Mouse (Mus musculus) forebrain, embryonic 16.5 days (tissue): ENCODE results near the gene Kcnb1. TPM values are rescaled to one million over a fixed set of nuclear protein-coding genes. Genes with fewer than 3 reads are reported as not detected.
"Not testable (repeated sequence)": the region's sequence is repeated elsewhere in the genome, so short reads cannot be mapped to it uniquely, and the experiment has no call there.

ENCODE experiments used
- ATAC-seq: fragments of 200-750 bp; cut with Nextera tagmentation; 2 replicates; pipeline ENCODE4 v1.8.0; 2017; ENCODE audit warnings: mild to moderate bottlenecking, moderate library complexity
- H3K27ac ChIP-seq: fragments of 300-500 bp; sonication (generic); 2 replicates; pipeline ENCODE4 v1.5.1; 2014; ENCODE audit warnings: low read length, control low read depth
- H3K27me3 ChIP-seq: fragments of 300-500 bp; sonication (generic); replicated peaks from 2 replicates; pipeline ENCODE4 v1.6.1; 2014; ENCODE audit warnings: low read length; ENCODE audit not compliant: control insufficient read depth, insufficient read depth
- H3K36me3 ChIP-seq: fragments of 300-500 bp; sonication (generic); 2 replicates; pipeline ENCODE4 v1.6.1; 2014; ENCODE audit not compliant: control insufficient read depth, insufficient read depth
- H3K4me1 ChIP-seq: fragments of 300-500 bp; sonication (generic); replicated peaks from 2 replicates; pipeline ENCODE4 v1.6.1; 2014; ENCODE audit warnings: low read length; ENCODE audit not compliant: control insufficient read depth, insufficient read depth
- H3K4me2 ChIP-seq: fragments of 300-500 bp; sonication (generic); 2 replicates; pipeline ENCODE4 v1.6.1; 2014; ENCODE audit warnings: mild to moderate bottlenecking, low read length, control low read depth
- H3K4me3 ChIP-seq: fragments of 300-500 bp; sonication (generic); replicated peaks from 2 replicates; pipeline ENCODE4 v1.5.1; 2014; ENCODE audit warnings: mild to moderate bottlenecking, low read length, control low read depth
- H3K9ac ChIP-seq: fragments of 300-500 bp; sonication (generic); replicated peaks from 2 replicates; pipeline ENCODE4 v1.6.1; 2014; ENCODE audit warnings: low read depth, low read length, control low read depth
- H3K9me3 ChIP-seq: fragments of 300-500 bp; sonication (generic); 2 replicates; pipeline ENCODE4 v1.6.1; 2016; ENCODE audit warnings: low read length; ENCODE audit not compliant: control insufficient read depth
- WGBS: fragments of 180-500 bp; shearing (Covaris S2); extraction: QIAGEN DNeasy Blood & Tissue Kit; methylation state at CpG from one replicate; pipeline ENCODE4 v1.1.7; 2014; 5-methylcytosine and 5-hydroxymethylcytosine counted together
- polyA plus RNA-seq: library from polyadenylated mRNA; unstranded; fragments of >200 nt; fragmentation: Nextera tagmentation; extraction: Ambion mirVana; gene quantifications from 2 replicates; pipeline ENCODE4 v1.2.1, GENCODE M21; 2015

Gene Kcnb1
- polyA plus RNA-seq, 1 experiment from 2014 or later = 3.2 TPM

DNA sequence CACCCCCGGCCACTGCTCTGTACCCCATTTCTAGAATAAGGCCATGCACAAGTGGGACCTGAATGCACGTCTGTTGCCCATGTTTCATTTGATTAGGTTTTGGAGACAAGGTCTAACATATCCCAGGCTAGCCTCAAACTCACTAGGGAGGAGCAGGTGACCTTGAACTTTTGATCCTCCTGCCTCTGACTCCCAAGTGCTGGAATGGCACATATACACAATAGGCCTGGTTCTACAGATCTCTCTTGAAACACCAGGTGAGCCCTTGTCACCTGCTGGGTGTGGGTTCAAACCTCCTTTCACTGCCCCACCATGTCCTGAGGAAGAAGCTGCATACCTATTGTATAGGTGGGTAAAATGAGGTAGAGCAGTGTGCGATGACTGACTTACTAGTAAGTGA lies 22.1 kb upstream of the Kcnb1 start:
- ATAC-seq = no peak
- H3K4me2 ChIP-seq = no peak overlapping the region
- H3K9ac ChIP-seq = no peak overlapping the region
- H3K4me3 ChIP-seq = no peak overlapping the region
- WGBS = 92% methylated on average over 3 of the region's 3 CpGs
- no peak overlapping the region for H3K27ac ChIP-seq
- no peaks in the 10 kb centered on the region for H3K9me3 ChIP-seq
- H3K4me1 ChIP-seq = no peaks in the 10 kb centered on the region
- H3K36me3 ChIP-seq = no peaks in the 10 kb centered on the region
- H3K27me3 ChIP-seq = no peaks in the 10 kb centered on the region

DNA sequence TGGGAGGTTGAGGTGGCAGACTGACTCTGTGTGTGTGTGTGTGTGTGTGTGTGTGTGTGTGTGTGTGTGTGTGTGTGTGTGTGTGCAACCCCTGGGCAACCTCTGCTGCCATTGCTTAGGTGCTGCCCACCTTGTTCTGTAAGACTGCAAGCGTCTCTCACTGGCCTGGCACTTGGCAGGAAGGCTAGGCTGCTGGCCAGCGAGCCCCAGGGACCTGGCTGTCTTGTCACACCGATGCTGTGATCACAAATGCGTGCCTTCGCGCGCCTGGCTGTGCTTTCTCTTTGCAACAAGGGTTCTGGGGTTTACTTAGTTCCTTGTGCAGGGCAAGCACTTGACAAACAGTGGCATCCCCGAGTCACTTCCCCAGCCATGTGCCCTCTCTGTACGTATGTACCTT lies 19.9 kb upstream of the Kcnb1 start:
- Histone ChIP-seq H3K4me1 (no peaks in the 10 kb centered on the region), H3K27ac (no peak overlapping the region), H3K4me3 (no peak overlapping the region), H3K4me2 (no peak overlapping the region), H3K9ac (no peak overlapping the region), H3K36me3 (no peaks in the 10 kb centered on the region), H3K27me3 (no peaks in the 10 kb centered on the region), H3K9me3 (no peaks in the 10 kb centered on the region)
- WGBS = 72% methylated on average over 9 of the region's 9 CpGs
- no peak for ATAC-seq

DNA sequence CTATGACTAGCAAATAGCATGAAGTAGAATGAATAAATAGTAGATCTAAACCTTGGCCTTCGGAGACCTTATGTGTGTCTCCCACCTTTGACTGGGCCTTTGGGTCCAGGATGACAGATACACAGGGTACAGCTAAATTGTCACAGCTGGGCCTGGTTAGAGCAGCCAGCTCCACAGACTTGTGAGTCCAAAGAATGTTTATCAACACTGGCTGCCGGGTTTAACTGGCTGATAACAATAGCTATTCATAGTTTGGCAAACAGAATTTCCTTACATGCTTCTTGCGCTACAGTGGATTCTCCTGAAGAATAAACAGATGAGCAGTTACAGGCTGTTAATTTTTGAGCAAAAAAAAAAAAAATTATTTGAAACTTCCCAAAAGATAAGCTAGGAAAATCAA lies 19.0 kb upstream of the Kcnb1 start:
- no peaks in the 10 kb centered on the region for H3K4me1 ChIP-seq
- H3K4me2 ChIP-seq = no peak overlapping the region
- ATAC-seq = no peak
- 71% methylated on average over 3 of the region's 3 CpGs for WGBS
- H3K27ac ChIP-seq = no peak overlapping the region
- H3K9me3 ChIP-seq = no peaks in the 10 kb centered on the region
- no peaks in the 10 kb centered on the region for H3K27me3 ChIP-seq
- H3K9ac ChIP-seq = no peak overlapping the region
- no peaks in the 10 kb centered on the region for H3K36me3 ChIP-seq
- H3K4me3 ChIP-seq = no peak overlapping the region

DNA sequence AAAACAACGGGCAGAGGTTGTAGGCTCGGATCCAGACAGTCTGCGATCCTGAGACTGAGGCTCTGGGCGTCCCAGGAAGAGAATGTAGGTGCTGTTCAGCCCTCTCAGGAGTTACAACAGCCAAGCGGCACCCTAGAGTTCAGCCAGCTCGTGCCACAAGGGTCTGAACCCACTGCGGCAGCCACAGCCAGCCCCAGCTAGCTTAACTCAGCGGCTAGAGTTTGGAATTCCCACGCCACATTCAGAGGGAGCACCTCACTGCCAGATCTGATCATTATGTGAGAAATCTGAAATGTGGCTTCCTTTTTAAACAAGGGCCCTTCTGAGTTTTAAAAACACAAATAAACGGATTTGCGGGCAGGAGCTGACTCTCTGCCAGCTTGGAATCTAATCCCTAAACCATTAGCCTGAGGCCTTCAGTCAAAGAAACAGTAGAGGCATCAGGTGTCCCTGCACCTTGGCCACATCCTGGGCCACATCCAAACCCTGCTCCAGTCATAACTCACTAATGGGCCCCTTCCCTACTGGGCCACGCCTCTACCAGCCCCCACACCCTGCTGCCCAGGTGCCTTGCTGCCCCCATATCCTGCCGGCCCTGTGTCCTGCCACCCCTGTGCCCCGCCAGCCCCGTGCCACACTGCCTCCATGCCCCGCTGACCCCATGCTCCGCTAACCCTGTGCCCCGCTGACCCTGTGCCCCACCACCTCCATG lies 16.1 kb upstream of the Kcnb1 start:
- Histone ChIP-seq H3K36me3 (no peaks in the 10 kb centered on the region), H3K27me3 (no peaks in the 10 kb centered on the region), H3K4me3 (no peak overlapping the region), H3K4me1 (peaks cover 18% of the 10 kb centered on the region), H3K4me2 (no peak overlapping the region), H3K9ac (no peak overlapping the region), H3K9me3 (no peaks in the 10 kb centered on the region), H3K27ac (no peak overlapping the region)
- WGBS = 78% methylated on average over 18 of the region's 18 CpGs
- no peak for ATAC-seq

DNA sequence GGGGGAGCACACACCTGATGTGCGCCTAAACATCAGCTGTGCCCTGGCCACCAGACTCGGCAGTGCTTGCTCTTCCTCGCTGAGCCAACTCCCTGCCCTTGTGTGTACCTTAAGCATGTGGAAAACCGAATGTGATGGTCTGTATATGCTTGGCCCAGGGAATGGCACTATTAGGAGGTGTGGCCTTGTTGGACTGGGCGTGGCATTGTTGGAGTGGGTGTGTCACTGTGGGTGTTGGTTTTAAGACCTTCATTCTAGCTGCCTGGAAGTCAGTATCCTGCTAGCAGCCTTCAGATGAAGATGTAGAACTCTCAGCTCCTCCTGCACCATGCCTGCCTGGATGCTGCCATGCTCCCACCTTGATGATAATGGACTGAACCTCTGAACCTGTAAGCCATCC lies 14.7 kb upstream of the Kcnb1 start:
- ATAC-seq, H3K9ac ChIP-seq, H3K36me3 ChIP-seq, H3K4me2 ChIP-seq, H3K27ac ChIP-seq, H3K27me3 ChIP-seq, H3K9me3 ChIP-seq, H3K4me3 ChIP-seq: not testable (repeated sequence)
- 85% methylated on average over 5 of the region's 5 CpGs for WGBS
- H3K4me1 ChIP-seq = peaks cover 18% of the 10 kb centered on the region

DNA sequence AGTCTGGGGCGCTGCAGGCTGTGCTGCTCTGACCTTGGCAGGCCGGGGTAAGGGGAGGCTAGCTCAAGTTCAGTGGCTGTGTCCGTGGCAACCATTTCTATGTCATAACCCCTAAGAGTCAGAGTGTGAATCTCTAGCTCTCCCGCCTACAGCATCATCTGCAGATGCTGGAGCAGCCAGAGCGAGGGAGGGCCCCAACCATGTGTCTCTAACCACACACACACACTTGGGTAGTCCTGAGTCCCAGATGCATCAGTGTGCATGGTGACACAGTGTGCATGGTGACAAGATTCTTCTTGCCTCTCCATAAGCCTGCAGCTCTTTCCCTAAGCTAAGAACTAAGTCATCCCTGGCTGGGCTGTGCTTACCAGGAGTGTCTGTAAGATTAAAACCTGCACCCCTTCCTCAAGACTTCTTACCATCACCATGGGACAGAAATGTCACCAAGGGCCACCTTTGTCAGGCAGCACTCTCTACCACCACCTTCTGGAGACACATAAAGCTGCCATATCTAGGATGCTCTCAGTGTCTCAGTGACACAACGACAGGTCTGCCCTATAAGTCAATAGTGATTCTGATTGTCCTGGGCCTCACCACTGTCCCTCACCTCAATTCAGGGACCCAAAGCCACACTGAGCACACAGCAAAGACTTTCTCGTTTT lies 13.7 kb upstream of the Kcnb1 start:
- WGBS = 79% methylated on average over 7 of the region's 7 CpGs

DNA sequence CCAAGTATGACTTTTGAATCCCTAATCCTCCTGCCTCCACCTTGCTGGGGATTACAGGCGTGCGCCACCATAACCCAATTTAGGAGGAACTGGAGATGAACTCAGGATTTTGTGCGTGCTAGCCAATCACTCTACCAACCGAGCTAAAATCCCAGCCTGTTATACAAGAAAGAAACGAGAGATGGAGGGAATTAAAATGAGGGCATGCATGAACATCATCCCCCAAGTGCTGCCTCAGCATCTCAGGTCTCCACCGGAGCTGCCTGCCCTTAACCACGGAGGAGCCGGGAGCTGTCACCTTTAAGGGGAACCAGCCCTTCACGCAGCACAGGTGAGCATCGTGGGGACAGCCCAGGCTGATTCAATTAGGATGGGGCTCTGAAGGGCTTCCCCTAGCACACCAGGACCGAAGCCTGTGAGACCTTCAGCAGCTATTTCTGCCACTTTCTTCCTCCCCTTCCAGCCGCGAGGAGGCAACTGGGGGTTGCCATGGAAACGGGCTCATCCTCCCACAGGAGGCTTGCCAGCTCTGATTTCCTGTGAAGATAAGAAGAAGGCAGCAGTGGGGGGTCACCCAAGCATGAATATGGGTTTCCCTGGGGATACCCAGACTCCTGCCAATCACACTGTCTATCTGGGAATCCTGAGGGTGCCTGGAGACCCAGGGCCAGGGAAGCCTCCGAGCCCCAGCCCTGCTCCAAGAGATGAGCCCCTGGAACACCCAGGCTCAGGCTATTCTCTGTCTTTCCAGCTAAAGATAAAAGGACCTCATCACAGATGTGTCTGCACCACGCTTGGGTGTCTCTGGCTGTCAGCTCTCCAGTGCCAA lies 11.7 kb upstream of the Kcnb1 start:
- no peaks in the 10 kb centered on the region for H3K36me3 ChIP-seq
- ATAC-seq = peak; percentile 71
- H3K9me3 ChIP-seq = no peaks in the 10 kb centered on the region
- WGBS = 33% methylated on average over 16 of the region's 16 CpGs
- peaks cover 18% of the 10 kb centered on the region for H3K4me1 ChIP-seq
- H3K4me3 ChIP-seq = 0 out of 2 replicates have a peak overlapping the region, but pooled peaks have one; percentile 7
- H3K27me3 ChIP-seq = no peaks in the 10 kb centered on the region
- H3K9ac ChIP-seq = peak overlapping the region; percentile 26; the same call in 1 of the 2 replicates
- peak overlapping the region; percentile 84 for H3K27ac ChIP-seq
- peak overlapping the region; percentile 33 for H3K4me2 ChIP-seq

More for the DNA sequence above, 13.7 kb upstream of the Kcnb1 start:
- H3K27me3 ChIP-seq = no peaks in the 10 kb centered on the region
- H3K4me3 ChIP-seq = no peak overlapping the region
- no peaks in the 10 kb centered on the region for H3K36me3 ChIP-seq
- ATAC-seq = no peak
- H3K9ac ChIP-seq = no peak overlapping the region
- H3K4me2 ChIP-seq = no peak overlapping the region
- no peak overlapping the region for H3K27ac ChIP-seq
- no peaks in the 10 kb centered on the region for H3K9me3 ChIP-seq
- H3K4me1 ChIP-seq = peaks cover 18% of the 10 kb centered on the region

DNA sequence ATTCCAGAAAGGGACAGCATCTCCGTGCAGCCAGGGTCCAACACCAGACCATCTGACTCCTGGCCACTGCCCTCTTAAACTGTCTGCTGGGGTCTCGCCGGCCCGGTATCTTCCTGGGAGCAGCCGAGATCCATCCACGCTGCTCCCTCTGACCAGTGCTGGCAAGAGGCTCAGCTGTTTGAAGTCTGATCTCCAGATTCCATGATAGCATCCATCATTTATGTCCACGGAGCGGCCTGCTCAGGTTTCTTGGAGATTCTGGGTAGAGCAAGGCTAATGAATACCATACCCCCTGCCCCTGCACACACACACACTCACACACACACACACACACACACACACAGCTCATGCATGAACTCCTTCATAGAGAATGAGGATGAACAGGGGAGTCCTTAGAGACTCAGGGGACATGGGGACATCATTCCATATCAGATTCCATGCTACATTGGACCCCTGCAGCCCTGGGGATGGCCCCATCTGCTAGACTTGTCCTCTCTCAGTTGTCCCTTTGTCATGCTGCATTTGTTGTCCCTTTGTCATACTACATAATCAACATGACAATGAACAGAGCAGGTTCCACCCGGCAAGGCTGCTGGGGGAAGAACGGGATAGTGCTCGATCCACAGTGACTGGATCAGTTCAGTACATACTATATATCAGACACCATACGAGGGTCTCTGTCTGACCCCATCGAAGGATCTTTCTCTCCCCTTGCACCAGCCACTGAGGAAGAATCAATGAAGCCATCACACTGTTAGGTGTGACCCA lies 8.9 kb upstream of the Kcnb1 start:
- no peak overlapping the region for H3K9ac ChIP-seq
- H3K4me2 ChIP-seq = no peak overlapping the region
- H3K27ac ChIP-seq = no peak overlapping the region
- no peak for ATAC-seq
- no peaks in the 10 kb centered on the region for H3K36me3 ChIP-seq
- WGBS = 78% methylated on average over 13 of the region's 13 CpGs
- H3K4me1 ChIP-seq = peaks cover 18% of the 10 kb centered on the region
- no peaks in the 10 kb centered on the region for H3K9me3 ChIP-seq
- no peaks in the 10 kb centered on the region for H3K27me3 ChIP-seq
- no peak overlapping the region for H3K4me3 ChIP-seq

DNA sequence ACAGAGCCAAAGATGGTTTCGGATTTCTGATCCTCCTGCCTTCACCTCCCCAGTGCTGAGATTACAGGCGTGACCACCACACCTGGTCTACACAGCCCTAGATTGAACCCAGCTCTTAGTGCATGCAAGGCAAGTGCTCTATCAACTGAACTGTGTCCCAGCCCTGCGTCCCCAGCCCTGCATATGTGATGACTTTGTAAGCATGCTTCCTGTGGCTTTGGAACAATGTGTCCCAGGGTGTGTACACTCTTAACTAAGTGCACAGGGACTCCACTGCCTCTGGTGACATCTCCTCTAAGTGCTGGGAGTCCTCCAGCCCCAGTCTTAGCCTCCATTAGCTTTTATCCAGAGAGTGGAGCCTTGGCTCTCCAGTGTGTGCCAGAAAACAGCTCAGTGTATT lies 3.4 kb upstream of the Kcnb1 start:
- WGBS = 83% methylated on average over 3 of the region's 3 CpGs
- Histone ChIP-seq H3K4me2 (no peak overlapping the region), H3K9me3 (no peaks in the 10 kb centered on the region), H3K36me3 (no peaks in the 10 kb centered on the region), H3K27me3 (peaks cover 13% of the 10 kb centered on the region), H3K9ac (no peak overlapping the region), H3K27ac (no peak overlapping the region), H3K4me3 (no peak overlapping the region), H3K4me1 (peaks cover 19% of the 10 kb centered on the region)
- ATAC-seq = no peak
